Mouse (Mus musculus) urinary bladder, postnatal 4 days (tissue): ENCODE measurements at regions not wholly inside any gene's neighbourhood (a gene's known extent, or its start where the extent isn't known, plus 50 kb on each side); places are given as distances from the start of the nearest gene placed in this dataset.

Experiments used
- DNase-seq, 2 experiments: peaks; one replicate each; pipeline ENCODE4 v3.0.0; 2021 to 2022; ENCODE audit warnings: low spot score in 2 of 2

- DNase-seq: no peak
Observed at GRCm38 (mm10) chr6:101593782-101594641, 216.3 kb upstream of the Pdzrn3 start.

- no peak for DNase-seq
Observed at GRCm38 (mm10) chr6:101585871-101586270, 208.2 kb upstream of the Pdzrn3 start.

- DNase-seq: no peak
Observed at GRCm38 (mm10) chr6:101580824-101581223, 203.1 kb upstream of the Pdzrn3 start.

- no peak for DNase-seq
Observed at GRCm38 (mm10) chr6:101556096-101556495, 178.4 kb upstream of the Pdzrn3 start.

- no peak for DNase-seq
Observed at GRCm38 (mm10) chr6:101554965-101555604, 177.4 kb upstream of the Pdzrn3 start.

- DNase-seq: no peak
Observed at GRCm38 (mm10) chr6:101550501-101551268, 173.0 kb upstream of the Pdzrn3 start.

GRCm38 (mm10) chr6:101537581-101537980, 159.9 kb upstream of the Pdzrn3 start:
- DNase-seq: no peak

- no peak for DNase-seq
Observed at GRCm38 (mm10) chr6:101534214-101535052, 156.7 kb upstream of the Pdzrn3 start.

GRCm38 (mm10) chr6:101532436-101532835, 154.7 kb upstream of the Pdzrn3 start:
- DNase-seq: peak; percentile 30 to 61

- DNase-seq: no peak
Observed at GRCm38 (mm10) chr6:101531914-101532313, 154.2 kb upstream of the Pdzrn3 start.

- no peak for DNase-seq
Observed at GRCm38 (mm10) chr6:101525129-101525528, 147.4 kb upstream of the Pdzrn3 start.

GRCm38 (mm10) chr6:101521316-101521715, 143.6 kb upstream of the Pdzrn3 start:
- no peak for DNase-seq

GRCm38 (mm10) chr6:101520755-101521154, 143.1 kb upstream of the Pdzrn3 start:
- DNase-seq: no peak

GRCm38 (mm10) chr6:101518904-101519701, 141.4 kb upstream of the Pdzrn3 start:
- DNase-seq: no peak

GRCm38 (mm10) chr6:101517584-101517983, 139.9 kb upstream of the Pdzrn3 start:
- no peak for DNase-seq

- DNase-seq: no peak
Observed at GRCm38 (mm10) chr6:101513696-101514095, 136.0 kb upstream of the Pdzrn3 start.

- no peak for DNase-seq
Observed at GRCm38 (mm10) chr6:101502149-101502548, 124.5 kb upstream of the Pdzrn3 start.

- no peak for DNase-seq
Observed at GRCm38 (mm10) chr6:101501716-101502115, 124.0 kb upstream of the Pdzrn3 start.

- no peak for DNase-seq
Observed at GRCm38 (mm10) chr6:101500202-101500601, 122.5 kb upstream of the Pdzrn3 start.

GRCm38 (mm10) chr6:101488466-101488865, 110.8 kb upstream of the Pdzrn3 start:
- DNase-seq: no peak
